Comparison of ENCODE assay signal across 8 mouse cellular contexts in the genomic region with DNA sequence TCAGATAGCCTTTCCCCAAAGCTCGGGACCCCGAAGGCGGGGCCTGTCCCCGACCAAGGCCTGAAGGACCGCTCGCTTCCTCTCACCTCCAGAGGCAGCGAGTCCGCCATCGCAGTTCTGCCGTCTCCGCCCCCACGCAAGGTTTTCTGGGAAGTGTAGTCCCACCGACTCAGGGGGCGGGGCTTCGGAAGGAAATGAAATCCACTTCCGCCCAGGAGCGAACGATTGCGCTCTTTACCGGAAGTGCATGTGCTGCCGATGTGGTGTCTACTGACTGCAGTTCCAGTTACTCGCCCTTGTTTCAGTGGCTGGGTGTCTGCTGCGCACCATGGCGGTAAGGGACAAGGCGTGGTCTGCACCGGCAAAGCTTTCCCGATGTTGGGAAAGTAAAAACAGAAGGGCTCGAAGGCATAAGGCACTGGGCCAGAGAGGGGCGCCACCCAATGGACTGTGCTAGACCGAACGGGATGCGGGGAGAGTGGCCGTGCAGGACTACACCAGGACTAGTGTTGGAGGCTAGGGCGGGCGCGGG. TPM values are rescaled to one million over a fixed set of nuclear protein-coding genes. Genes with fewer than 3 reads are reported as not detected.
DNase-seq lines count a peak whose midpoint lies in the region; ATAC-seq and TF ChIP-seq lines count a peak whose summit lies in the region.

A gene (minus strand): TSS at position 138 of the 532 bp plus-strand sequence.
A gene (plus strand): TSS at position 214 of the 532 bp plus-strand sequence.

- H3K36me3 ChIP-seq in MEL (ENCODE audit: control insufficient read depth in 1 of 2, insufficient read depth in 2 of 2, low read length in 2 of 2): peaks cover 10 to 34% of the 10 kb centered on the region in 2 experiments
- H3K36me3 ChIP-seq in forebrain, embryonic 16.5 days (ENCODE audit: control insufficient read depth, insufficient read depth): peaks cover 18% of the 10 kb centered on the region
- peaks cover 39% of the 10 kb centered on the region for H3K36me3 ChIP-seq in neural tube, embryonic 15.5 days

- H3K79me2 ChIP-seq in MEL (ENCODE audit: control insufficient read depth, insufficient read depth, low read length, poor library complexity): peaks cover 20% of the 10 kb centered on the region

- H3K4me2 ChIP-seq in forebrain, embryonic 16.5 days (ENCODE audit: low read length): peak within 1 kb of the TSS; percentile 79
- peak within 1 kb of the TSS; percentile 77 for H3K4me2 ChIP-seq in neural tube, embryonic 15.5 days

- intact Hi-C loops in heart, postnatal 25 days (cut with DNase I): no loop called here

- peaks cover 18 to 29% of the 10 kb centered on the region in 2 experiments for H3K4me1 ChIP-seq in MEL (ENCODE audit: control insufficient read depth in 1 of 2, insufficient read depth in 2 of 2, low read length in 2 of 2)
- H3K4me1 ChIP-seq in forebrain, embryonic 16.5 days (replicated peaks; ENCODE audit: control insufficient read depth, insufficient read depth, low read length): peaks cover 21% of the 10 kb centered on the region
- peaks cover 5% of the 10 kb centered on the region for H3K4me1 ChIP-seq in lung, adult 2 months (ENCODE audit: control insufficient read depth, insufficient read depth, low read length)
- H3K4me1 ChIP-seq in neural tube, embryonic 15.5 days: peaks cover 28% of the 10 kb centered on the region

- peak; percentile 65 to 96; a peak in 3 of 4 replicates for TF ChIP-seq POLR2A in MEL (IDR thresholded peaks at IDR 0.05; ENCODE audit: control insufficient read depth in 1 of 2, insufficient read depth in 1 of 2, low read depth in 1 of 2, low read length in 2 of 2, poor library complexity in 1 of 2)
- TF ChIP-seq POLR2A in lung, adult 2 months (IDR thresholded peaks at IDR 0.05; ENCODE audit: borderline replicate concordance, extremely low read depth, low read depth, low read length): peak; percentile 94

- TF ChIP-seq CTCF in MEL (IDR thresholded peaks at IDR 0.05 in 2 of 3, conservative IDR thresholded peaks at IDR 0.05 in 1 of 3; ENCODE audit: control insufficient read depth in 1 of 3, insufficient read depth in 1 of 3, low read depth in 2 of 3, low read length in 3 of 3, poor library complexity in 1 of 3, severe bottlenecking in 1 of 3): peak in 2 of 3 experiments; percentile 38; a peak in 4 of 6 replicates
- TF ChIP-seq CTCF in layer of hippocampus, adult 2 months (conservative IDR thresholded peaks at IDR 0.05): peak; percentile 66
- TF ChIP-seq CTCF in lung, adult 2 months (IDR thresholded peaks at IDR 0.05; ENCODE audit: insufficient read depth, low read length): 0 out of 2 replicates have a peak, but pooled peaks have one; percentile 17

- H3K9me3 ChIP-seq in MEL (replicated peaks; ENCODE audit: insufficient read depth, low read length): no peaks in the 10 kb centered on the region
- no peaks in the 10 kb centered on the region for H3K9me3 ChIP-seq in forebrain, embryonic 16.5 days (ENCODE audit: control insufficient read depth, low read length)
- no peaks in the 10 kb centered on the region for H3K9me3 ChIP-seq in neural tube, embryonic 15.5 days (replicated peaks)

- peak within 1 kb of the TSS; percentile 90 for H3K27ac ChIP-seq in MEL (ENCODE audit: control insufficient read depth, low read depth, low read length)
- peak within 1 kb of the TSS; percentile 86 for H3K27ac ChIP-seq in forebrain, embryonic 16.5 days (ENCODE audit: low read length)
- peak within 1 kb of the TSS; percentile 98 for H3K27ac ChIP-seq in layer of hippocampus, adult 2 months
- peak within 1 kb of the TSS; percentile 87 for H3K27ac ChIP-seq in neural tube, embryonic 15.5 days (replicated peaks)

- under 1% methylated on average over 36 of the region's 36 CpGs for WGBS in forebrain, embryonic 16.5 days
- under 1% methylated on average over 36 of the region's 36 CpGs for WGBS in lung, adult 2 months
- under 1% methylated on average over 36 of the region's 36 CpGs for WGBS in neural tube, embryonic 15.5 days

- no peak for TF ChIP-seq RAD21 in MEL (IDR thresholded peaks at IDR 0.05; ENCODE audit: low read depth, low read length)

- H3K9ac ChIP-seq in MEL (ENCODE audit: control insufficient read depth, low read depth, low read length, poor library complexity, severe bottlenecking): peak within 1 kb of the TSS; percentile 84
- H3K9ac ChIP-seq in forebrain, embryonic 16.5 days (replicated peaks; ENCODE audit: low read depth, low read length): peak within 1 kb of the TSS; percentile 93
- peak within 1 kb of the TSS; percentile 93 for H3K9ac ChIP-seq in neural tube, embryonic 15.5 days (replicated peaks)

- ATAC-seq in forebrain, embryonic 16.5 days: peak; percentile 94
- ATAC-seq in neural tube, embryonic 15.5 days (ENCODE audit: low FRiP score): peak; percentile 93

- H3K4me3 ChIP-seq in MEL (ENCODE audit: control insufficient read depth in 1 of 2, insufficient read depth in 1 of 2, low read depth in 2 of 2, low read length in 2 of 2): peak within 1 kb of the TSS; percentile 81 to 88
- peak within 1 kb of the TSS; percentile 91 for H3K4me3 ChIP-seq in forebrain, embryonic 16.5 days (replicated peaks; ENCODE audit: low read length)
- peak within 1 kb of the TSS; percentile 99 for H3K4me3 ChIP-seq in layer of hippocampus, adult 2 months
- H3K4me3 ChIP-seq in lung, adult 2 months (replicated peaks; ENCODE audit: extremely low read depth, low read depth, low read length): peak within 1 kb of the TSS; percentile 91
- H3K4me3 ChIP-seq in neural tube, embryonic 15.5 days (replicated peaks): peak within 1 kb of the TSS; percentile 76

- no peaks in the 10 kb centered on the region for H3K27me3 ChIP-seq in MEL (ENCODE audit: control insufficient read depth in 1 of 2, insufficient read depth in 2 of 2, low read length in 2 of 2)
- H3K27me3 ChIP-seq in forebrain, embryonic 16.5 days (replicated peaks; ENCODE audit: control insufficient read depth, insufficient read depth, low read length): no peaks in the 10 kb centered on the region
- H3K27me3 ChIP-seq in neural tube, embryonic 15.5 days (replicated peaks): no peaks in the 10 kb centered on the region

- peak in 1 of 2 experiments; percentile 3; a peak in 1 of 4 replicates for TF ChIP-seq EP300 in MEL (IDR thresholded peaks at IDR 0.05; ENCODE audit: low read depth in 1 of 2, low read length in 2 of 2)

- DNase-seq in MEL (ENCODE audit: low read depth, low spot score): peak; percentile 98
- DNase-seq in cerebellum, adult 18-20 months: peak; percentile 98
- DNase-seq in heart, postnatal 25 days (ENCODE audit: low spot score): peak; percentile 91
- DNase-seq in layer of hippocampus, adult 2 months (ENCODE audit: low spot score in 2 of 2): peak; percentile 97
- DNase-seq in lung, adult 2 months: peak; percentile 97
- DNase-seq in testis, postnatal 10 days (ENCODE audit: low spot score): peak; percentile 99

TF ChIP-seq in MEL, 35 proteins besides CTCF, POLR2A, EP300 and RAD21 (continues in another document):
- no peak for TF ChIP-seq USF2 (IDR thresholded peaks at IDR 0.05; ENCODE audit: borderline replicate concordance in 1 of 2, insufficient read depth in 1 of 2, low read depth in 1 of 2, low read length in 2 of 2)
- no peak for TF ChIP-seq GATA1 (IDR thresholded peaks at IDR 0.05; ENCODE audit: low read depth, low read length)
- no peak; the same call in 1 of the 2 replicates for TF ChIP-seq ETS1 (IDR thresholded peaks at IDR 0.05; ENCODE audit: low read depth, low read length)
- 0 out of 2 replicates have a peak, but pooled peaks have one; percentile 55 for TF ChIP-seq POLR2AphosphoS5 (IDR thresholded peaks at IDR 0.05; ENCODE audit: borderline replicate concordance, low read depth, low read length)
- TF ChIP-seq TCF12 (IDR thresholded peaks at IDR 0.05; ENCODE audit: low read depth, low read length): peak; percentile 82
- TF ChIP-seq NRF1 (IDR thresholded peaks at IDR 0.05; ENCODE audit: insufficient read depth, low read depth, low read length, poor library complexity, severe bottlenecking): peak; percentile 33; the same call in 1 of the 2 replicates
- TF ChIP-seq SIN3A (IDR thresholded peaks at IDR 0.05; ENCODE audit: low read length): peak; percentile 90
- no peak for TF ChIP-seq USF1 (IDR thresholded peaks at IDR 0.05; ENCODE audit: low read depth, low read length)
- TF ChIP-seq NELFE (IDR thresholded peaks at IDR 0.05; ENCODE audit: low read depth, low read length): peak; percentile 96
- peak; percentile 20; the same call in 1 of the 2 replicates for TF ChIP-seq SMC3 (IDR thresholded peaks at IDR 0.05; ENCODE audit: low read depth, low read length)
- no peak for TF ChIP-seq TAL1 (IDR thresholded peaks at IDR 0.05; ENCODE audit: low read length)
- TF ChIP-seq UBTF (IDR thresholded peaks at IDR 0.05; ENCODE audit: borderline replicate concordance, insufficient read depth, low read depth, low read length): no peak
- TF ChIP-seq CHD2 (IDR thresholded peaks at IDR 0.05; ENCODE audit: low read length): no peak
- TF ChIP-seq KAT2A (conservative IDR thresholded peaks at IDR 0.05; ENCODE audit: low read depth, low read length): peak; percentile 77; the same call in 1 of the 2 replicates
- peak; percentile 96 for TF ChIP-seq ELF1 (IDR thresholded peaks at IDR 0.05; ENCODE audit: low read depth, low read length)
- TF ChIP-seq MEF2A (IDR thresholded peaks at IDR 0.05; ENCODE audit: extremely low read depth, insufficient replicate concordance, low read depth, low read length, poor library complexity, severe bottlenecking): no peak
- TF ChIP-seq MAX (IDR thresholded peaks at IDR 0.05; ENCODE audit: low read length): peak; percentile 64; the same call in 1 of the 2 replicates

RNA-seq across cellular contexts. Expression of the first gene that starts in this region (rescaled TPM):
- 2.6 and 3.2 TPM in 2 replicates for total RNA-seq in MEL (2012; rRNA removed)
- polyA plus RNA-seq in MEL (2012; ENCODE audit: insufficient read depth in 1 of 2, insufficient read length in 2 of 2, low read depth in 1 of 2, low replicate concordance in 2 of 2, missing spikeins in 1 of 2): 1 to 10 TPM in 1 of 2 experiments, not detected in 1; 6.1 TPM
- 0.36 and 0.99 TPM in 2 replicates for polyA plus RNA-seq in forebrain, embryonic 16.5 days (2015; fragmentation: Nextera tagmentation; extraction: Ambion mirVana)
- total RNA-seq in heart, postnatal 25 days (2021): 1 to 10 TPM; 1.3 to 1.9 TPM
- 1 to 10 TPM; 7.6 to 7.7 TPM for total RNA-seq in layer of hippocampus, adult 2 months (2021)
- polyA plus RNA-seq in lung, adult 2 months (2012; rRNA removed): 7.6 and 13.2 TPM in 2 replicates
- 0.55 and 1.2 TPM in 2 replicates for polyA plus RNA-seq in neural tube, embryonic 15.5 days (2015; fragmentation: Nextera tagmentation; extraction: Ambion mirVana)

RNA-seq across cellular contexts. Expression of the second gene that starts in this region (rescaled TPM):
- total RNA-seq in MEL (2012; rRNA removed): 123 and 149 TPM in 2 replicates
- polyA plus RNA-seq in MEL (2012; ENCODE audit: insufficient read depth in 1 of 2, insufficient read length in 2 of 2, low read depth in 1 of 2, low replicate concordance in 2 of 2, missing spikeins in 1 of 2): 10 to 100 TPM in 1 of 2 experiments, not detected in 1; 94.5 TPM
- 111 and 126 TPM in 2 replicates for polyA plus RNA-seq in forebrain, embryonic 16.5 days (2015; fragmentation: Nextera tagmentation; extraction: Ambion mirVana)
- 10 to 100 TPM; 23.4 to 25.3 TPM for total RNA-seq in heart, postnatal 25 days (2021)
- total RNA-seq in layer of hippocampus, adult 2 months (2021): 10 to 100 TPM; 40.3 to 40.9 TPM
- 86.2 and 104 TPM in 2 replicates for polyA plus RNA-seq in lung, adult 2 months (2012; rRNA removed)
- 141 and 159 TPM in 2 replicates for polyA plus RNA-seq in neural tube, embryonic 15.5 days (2015; fragmentation: Nextera tagmentation; extraction: Ambion mirVana)

Comparison
In these comparisons a context has a peak if more than half of its experiments do, and no peak if none do; other contexts are left out.
1. Peak in every context shown above with its lines: DNase-seq, ATAC-seq, H3K4me3 ChIP-seq and H3K27ac ChIP-seq.